Mouse (Mus musculus) frontal cortex, adult 2 months (tissue): ENCODE measurements around the gene Tmem102. TPM values are rescaled to one million over a fixed set of nuclear protein-coding genes. Genes with fewer than 3 reads are reported as not detected.

Experiments used
- DNase-seq, 2 experiments: peaks; one replicate each; pipeline ENCODE4 v3.0.0; 2022; ENCODE audit warnings: low spot score in 1 of 2; ENCODE audit errors: extremely low spot score in 1 of 2
- polyA plus RNA-seq: library from polyadenylated mRNA; depleted of rRNA; stranded (reverse); fragments of >200 nt; gene quantifications from 2 replicates; pipeline ENCODE4 v1.2.3, GENCODE M21; 2012

Tmem102 gene
- polyA plus RNA-seq, 1 experiment = 0.62 TPM

- no peak for DNase-seq
These were observed 18.0 kb upstream of the Tmem102 start for GRCm38 (mm10) chr11:69823456-69823855.

DNA sequence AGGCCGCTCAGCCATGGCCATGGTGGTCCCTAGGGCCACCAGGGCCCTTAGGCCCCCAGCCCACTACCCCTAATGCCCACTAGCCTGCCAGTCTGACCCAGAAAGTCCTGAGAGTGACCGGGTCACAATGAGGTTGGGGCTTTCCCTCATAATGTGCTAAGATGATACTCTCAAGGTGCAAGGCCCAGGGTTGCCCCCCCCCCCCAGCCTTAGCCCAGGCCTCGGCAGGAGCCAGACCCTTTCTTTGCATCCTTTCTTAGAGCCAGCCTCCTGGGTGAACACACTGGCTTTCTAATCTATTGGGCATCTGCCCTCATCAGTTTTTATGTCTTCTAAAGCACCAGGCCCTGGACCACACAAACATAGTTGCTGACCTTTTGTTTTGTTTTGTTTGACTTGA, 16.7 kb upstream of the Tmem102 start, which contains the start of gene Spem1:
Gene Spem1 (minus strand): TSS at position 101 of the 400 bp plus-strand sequence.
- DNase-seq = no peak

DNA sequence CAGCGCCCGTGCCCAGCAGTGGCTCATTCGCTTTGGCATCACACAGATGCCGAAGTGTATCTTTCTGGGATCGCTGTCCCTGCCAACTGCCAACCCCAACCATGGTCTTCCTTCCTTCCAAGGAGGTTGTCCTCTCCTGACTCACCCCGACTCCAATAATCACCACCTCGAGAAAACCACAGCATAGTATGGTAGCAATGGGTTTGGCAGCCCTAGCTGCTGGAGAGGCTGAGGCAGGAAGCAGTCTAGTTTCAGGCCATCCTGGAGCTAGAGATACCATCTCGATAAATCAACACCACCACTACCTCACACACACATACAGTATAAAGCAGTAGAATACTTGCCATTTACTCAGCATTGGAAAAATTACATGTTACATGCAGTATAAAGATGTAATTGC, 13.4 kb upstream of the Tmem102 start:
- no peak for DNase-seq

DNA sequence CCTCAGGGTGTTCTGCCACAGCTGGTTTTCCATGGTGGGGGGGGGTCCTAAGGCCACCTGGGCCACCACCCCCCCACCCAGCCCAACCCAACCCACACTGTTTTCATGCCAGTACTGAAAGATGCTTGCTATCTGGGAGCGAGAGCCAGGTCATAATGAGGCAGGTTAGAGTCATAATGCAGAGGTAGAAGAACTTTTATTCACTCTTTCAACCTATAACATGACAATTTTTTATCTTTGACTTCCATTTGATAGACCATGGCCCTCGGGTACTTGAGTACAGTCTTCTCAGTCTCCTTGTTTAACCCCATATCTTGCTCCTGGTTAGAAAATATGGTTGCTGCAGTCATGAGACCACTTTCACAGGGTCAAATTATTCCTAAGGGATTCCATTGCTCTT, 12.9 kb upstream of the Tmem102 start, which contains the start of gene Spem2:
Gene Spem2 (minus strand): TSS at position 101 of the 400 bp plus-strand sequence.
- no peak for DNase-seq

DNA sequence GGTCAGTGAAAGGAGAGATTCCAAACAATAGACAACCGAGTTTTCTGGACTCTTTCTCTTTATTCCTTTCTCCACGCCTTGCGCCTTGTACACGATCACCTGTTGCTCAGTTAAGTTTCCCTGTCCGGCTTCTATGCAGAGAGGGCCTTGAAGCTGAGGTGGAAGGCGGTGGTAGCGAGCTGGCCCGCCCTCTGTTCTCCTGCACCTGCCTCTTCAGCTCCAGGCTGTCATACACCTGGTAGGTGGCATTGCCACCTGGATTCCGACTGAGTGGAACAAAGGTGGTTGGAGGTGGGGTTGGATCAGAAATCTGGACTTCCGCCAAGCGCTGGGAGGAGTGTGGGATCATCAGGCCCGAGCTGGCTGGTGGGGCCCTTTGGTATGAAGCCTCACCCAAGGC, 11.1 kb upstream of the Tmem102 start:
- no peak for DNase-seq

DNA sequence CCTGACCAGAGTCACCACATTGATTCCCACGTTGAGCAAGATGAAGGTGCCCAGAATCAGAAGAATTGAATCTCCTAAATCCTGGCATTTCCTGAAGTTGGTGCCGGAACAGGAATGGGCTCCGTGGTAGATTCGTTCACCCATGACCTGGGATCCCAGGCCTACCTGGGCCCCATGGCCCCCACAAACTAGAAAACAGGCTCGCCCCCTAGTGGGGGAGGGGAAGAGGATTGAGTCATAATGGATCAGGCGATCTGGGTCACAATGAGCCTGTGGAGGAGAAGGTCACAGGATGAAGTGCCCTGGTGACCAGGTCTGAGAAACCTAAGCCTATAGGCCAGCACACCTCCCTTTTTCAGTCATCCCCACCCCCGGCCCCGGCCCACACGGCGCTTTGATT, 9.7 kb upstream of the Tmem102 start, which contains the start of gene Gm39566:
Gene Gm39566 (minus strand): TSS at position 144 of the 400 bp plus-strand sequence.
- DNase-seq = no peak

DNA sequence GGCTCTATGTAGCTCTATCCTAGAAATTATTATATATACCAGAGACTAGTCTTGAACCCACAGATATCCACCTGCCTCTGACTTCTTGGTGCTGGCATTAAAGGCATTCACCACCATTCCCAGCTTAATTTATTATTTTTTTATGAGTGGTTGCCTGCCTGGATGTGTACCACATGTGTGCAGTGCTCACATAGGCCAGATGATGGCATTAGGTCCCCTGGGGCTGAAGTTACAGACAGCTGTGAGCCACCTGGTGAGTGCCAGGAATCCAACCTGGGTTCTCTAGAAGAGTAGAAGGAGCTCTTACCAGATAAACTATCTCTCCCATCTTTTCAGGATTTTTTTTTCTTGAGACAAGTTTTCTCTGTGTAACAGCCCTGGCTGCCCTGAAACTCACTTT, 4.9 kb upstream of the Tmem102 start:
- DNase-seq = no peak

GRCm38 (mm10) chr11:69807641-69808040, 2.2 kb upstream of the Tmem102 start:
- DNase-seq = no peak

DNA sequence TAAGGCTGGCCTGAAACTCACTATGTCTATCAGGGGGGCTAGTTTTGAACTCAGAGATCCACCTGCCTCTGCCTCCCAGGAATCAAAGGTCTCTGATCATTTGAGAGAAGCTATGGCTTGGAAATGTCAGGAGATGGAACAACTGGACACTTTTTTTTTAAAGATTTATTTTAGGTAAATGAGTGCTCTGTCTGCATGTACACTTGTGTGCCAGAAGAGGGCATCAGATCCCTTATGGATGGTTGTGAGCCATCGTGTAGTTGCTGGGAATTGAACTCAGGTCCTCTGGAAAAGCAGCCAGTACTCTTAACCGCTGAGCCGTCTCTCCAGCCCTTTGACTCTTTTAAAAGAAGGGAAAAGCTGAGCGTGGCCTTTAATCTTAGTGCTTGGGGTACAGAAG, 954 bp upstream of the Tmem102 start:
- no peak for DNase-seq

DNA sequence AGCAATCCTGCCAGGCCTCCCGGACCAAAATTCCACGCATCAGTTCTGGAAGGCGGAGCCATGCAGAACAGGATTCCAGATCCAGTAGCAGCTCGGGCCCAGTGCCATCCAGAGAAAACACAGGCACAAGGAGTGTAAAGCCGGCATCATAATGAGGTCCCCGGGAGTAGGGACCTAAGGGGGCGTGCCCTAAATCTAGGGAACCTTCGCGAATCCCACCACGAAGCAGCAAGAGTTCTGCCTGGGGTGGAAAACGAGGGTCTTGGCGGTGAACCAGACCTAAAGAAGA, 828 bp downstream of the Tmem102 start:
- no peak for DNase-seq

DNA sequence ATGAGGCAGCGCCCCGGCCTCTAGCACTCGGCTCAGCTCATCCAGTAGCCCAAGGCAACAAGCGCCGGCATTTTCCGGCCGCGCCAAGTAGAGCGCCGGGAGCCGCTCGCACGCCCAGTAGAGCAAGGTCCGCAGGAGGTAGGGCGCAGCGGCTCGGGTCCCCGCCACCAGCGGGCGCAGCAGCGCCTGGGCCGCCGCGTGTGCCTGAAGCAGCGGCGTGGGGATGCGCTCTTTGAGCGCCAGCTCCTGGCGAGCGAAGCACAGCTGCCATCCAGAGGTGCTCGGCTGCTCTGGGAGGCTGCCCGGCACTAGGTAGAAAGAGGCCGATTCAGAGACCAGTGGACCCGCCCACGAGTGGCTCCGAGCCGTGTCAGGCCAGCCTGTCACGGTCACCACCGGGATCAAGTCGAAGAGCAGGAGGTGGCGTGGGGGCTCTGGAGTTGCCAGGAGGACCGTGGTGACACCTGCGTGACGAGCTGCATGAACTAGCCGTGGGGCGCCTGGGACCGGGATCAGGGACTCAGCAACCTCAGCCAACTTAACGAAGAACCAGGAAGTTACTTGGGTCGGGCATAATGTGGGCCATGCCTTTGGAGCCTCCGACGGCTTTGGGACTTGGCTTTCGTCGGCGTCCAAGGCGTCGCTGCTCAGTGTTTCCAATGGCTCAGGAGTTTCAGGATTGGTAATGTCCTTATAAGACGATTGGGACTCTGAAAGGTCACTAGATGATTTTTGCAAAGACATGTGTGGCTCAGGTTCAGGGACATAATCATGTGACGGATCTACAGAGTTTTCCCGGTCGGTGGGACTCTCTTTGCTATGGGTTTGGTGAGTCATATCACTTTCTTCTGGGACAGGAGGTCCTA, 1.4 kb downstream of the Tmem102 start:
- DNase-seq = peak in 1 of 2 experiments; percentile 74

DNA sequence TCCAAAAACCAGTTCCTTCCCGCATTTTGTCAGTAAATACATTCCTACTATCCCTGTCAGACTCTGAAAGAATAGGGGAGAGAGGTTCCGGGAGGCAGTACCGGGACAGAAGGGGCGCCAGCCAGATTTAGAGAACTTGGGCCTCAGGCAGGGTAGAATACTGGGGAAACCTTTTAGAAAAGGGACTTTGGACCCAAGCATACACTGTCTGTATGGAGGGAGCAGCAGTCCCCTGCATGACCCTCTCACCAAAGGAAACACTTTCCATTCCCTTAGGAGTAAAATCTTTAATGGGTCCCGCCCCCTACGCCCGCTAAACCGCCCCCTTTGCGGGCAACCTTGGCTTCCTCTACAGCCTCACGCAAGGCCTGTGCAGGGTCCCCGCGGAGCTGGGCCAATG, 2.1 kb downstream of the Tmem102 start:
- no peak for DNase-seq

- DNase-seq = peak in 1 of 2 experiments; percentile 81
These were observed 2.7 kb downstream of the Tmem102 start for GRCm38 (mm10) chr11:69802648-69803105.

DNA sequence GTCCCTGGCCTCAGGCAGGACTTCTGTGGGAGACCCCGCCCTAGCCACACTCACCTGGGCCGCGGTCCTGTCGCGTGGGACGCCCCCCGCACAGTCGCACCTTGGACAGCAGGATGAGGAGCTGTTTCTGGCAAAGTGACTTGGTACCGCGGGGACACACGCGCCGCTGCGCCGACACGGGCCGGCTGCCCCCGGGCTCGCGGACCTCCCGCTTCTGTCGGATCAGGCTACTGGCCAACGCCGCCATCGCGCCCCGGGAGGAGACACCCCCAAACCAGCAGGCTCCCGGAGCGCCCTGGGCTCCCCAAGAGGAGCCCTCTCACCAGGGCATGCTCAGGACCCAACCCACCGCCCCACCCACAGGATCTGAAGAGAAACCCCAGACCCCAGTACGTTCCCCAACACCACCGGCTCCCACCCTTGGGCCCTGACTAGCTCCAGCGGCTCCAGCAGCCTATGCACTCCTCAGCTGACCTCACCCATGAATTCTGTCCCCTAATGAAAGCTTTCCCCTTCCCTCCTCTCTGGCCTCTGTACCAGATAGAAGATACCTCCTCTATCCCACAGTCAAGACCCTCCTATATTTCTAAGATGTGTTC, 3.9 kb downstream of the Tmem102 start, which contains the start of gene Fgf11:
Gene Fgf11 (minus strand): TSS at position 479 of the 599 bp plus-strand sequence.
- no peak for DNase-seq

DNA sequence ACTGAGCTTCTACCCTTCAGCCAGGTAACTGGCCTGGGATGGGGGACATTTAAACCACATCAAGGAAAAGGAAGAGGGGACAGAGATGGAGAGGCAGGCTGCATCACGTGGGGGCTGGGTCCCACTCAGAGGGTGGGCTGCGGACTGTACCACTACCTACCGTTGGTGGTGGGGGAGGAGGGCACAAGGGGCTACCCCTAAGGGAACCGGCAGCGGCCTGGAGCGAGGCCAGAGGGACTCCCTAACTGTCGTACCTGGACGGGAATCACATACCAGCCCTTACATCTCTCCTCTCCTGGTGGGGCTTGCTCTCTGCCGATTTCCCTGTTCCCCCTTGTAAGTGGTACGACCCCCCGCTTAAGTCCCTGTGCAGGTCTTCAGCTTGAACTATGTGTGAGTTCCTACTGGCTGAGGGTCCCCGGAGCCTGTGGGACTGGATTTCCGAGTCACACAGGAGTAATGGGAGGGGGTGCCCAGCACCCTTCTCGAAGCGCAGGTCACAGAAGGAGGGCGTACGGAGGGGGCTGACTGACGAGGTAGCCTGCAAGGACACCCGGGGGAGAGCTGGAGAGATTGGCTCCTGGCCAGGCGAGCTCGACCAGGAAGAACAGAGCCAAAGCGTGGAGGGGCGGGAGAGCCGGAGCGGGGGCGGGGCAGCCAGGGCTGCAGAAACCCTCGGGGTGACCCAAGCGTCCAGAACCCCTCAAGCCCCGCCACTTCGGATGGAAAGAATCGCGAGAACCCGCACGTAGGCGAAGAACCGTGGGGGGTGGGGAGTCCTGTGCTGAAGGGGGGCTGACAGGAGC, 4.8 kb downstream of the Tmem102 start:
- no peak for DNase-seq

DNA sequence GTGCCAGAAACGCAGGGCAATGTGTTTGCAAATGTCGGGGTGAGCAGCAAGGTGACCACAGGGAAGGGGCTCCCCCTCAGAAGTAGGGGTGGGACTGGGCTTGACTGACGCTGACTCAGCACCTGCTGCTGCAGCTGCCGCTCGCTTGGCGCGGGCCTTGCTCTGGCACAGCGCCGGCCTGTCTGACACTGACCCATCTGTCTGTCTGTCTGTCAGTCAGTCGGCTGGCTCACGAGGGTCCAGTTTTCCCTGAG, 5.4 kb downstream of the Tmem102 start:
- DNase-seq = no peak

DNA sequence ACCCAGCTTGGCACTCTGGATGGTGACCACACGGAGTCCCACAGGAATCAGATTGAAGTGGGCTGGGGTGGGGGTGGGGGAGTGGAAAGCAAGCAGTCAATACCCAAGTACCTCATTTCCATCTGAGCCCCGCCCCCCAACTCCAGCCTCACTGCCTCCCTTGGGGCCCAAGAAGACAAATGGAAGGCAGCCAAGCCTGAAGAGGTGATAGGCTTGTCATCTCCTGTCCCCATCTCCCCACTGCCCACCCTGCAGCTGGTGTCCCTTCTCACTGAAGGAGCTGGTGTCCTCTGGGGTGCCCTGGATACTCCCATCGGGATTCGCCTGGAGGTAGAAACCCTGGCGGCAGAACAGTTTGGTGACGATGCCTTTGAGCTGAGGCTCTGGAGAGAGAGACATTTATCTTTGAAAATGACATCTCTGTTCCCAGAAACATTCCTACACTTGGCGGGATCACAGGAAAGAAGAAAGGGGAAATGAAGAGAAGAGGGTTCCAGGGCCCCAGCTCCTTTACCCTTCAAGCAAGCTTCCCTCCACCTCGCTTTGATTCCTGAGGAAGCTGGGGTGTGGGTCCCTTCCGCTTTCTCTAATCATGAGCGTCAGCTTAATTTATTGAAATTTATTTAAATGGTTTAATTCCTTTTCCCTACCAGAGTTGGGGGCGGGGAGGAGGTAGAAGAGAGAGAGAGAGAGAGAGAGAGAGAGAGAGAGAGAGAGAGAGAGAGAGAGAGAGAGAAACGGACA, 5.9 kb downstream of the Tmem102 start:
- no peak for DNase-seq

- DNase-seq = no peak
These were observed 7.5 kb downstream of the Tmem102 start for GRCm38 (mm10) chr11:69797924-69798323.

DNA sequence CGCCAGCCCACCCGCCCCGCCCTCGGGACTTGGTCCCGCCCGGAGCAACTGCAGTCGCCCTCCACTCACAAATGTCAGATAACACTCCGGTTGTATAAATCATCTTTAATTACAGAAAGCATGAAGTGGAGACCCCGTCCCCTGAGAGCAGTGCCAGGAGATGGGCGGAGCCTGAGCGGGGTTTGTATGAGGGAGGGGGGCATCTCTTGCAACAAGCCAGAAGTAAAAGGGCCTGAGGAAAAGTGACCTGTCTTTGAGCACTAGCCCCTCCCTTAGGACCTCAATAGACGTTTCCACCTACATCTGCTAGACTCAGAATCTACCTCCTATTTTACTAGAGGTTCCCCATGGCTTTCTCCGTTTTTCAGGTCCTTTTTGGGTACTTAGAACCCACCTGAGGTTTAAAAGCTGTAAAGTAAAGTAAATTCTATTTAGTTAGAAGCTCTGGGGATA, 9.4 kb downstream of the Tmem102 start:
- DNase-seq = no peak

GRCm38 (mm10) chr11:69795168-69795982, 10.0 kb downstream of the Tmem102 start, which contains the start of gene Chrnb1:
Gene Chrnb1, minus strand, starts transcription at chr11:69795943.
- peak; percentile 93 for DNase-seq
